Mouse (Mus musculus) gastrocnemius, postnatal 10 days (tissue): ENCODE data around the gene Zfp618. TPM values are rescaled to one million over a fixed set of nuclear protein-coding genes. Genes with fewer than 3 reads are reported as not detected.
A peak's percentile ranks its signal among the peaks of the same experiment; 100 is the strongest.

Experiments used
- DNase-seq: peaks from one replicate; pipeline ENCODE4 v3.0.0; 2021; ENCODE audit warnings: mixed read lengths
- total RNA-seq, 2 experiments: library from RNA; stranded (reverse); gene quantifications; 2 replicates each; pipeline ENCODE4 v1.2.3; 2021

Gene Zfp618
- total RNA-seq, 2 experiments from 2014 or later: 1.9 to 3.0 TPM

- DNase-seq: no peak
Measured at GRCm38 (mm10) chr4:63158192-63158591, 192.8 kb downstream of the Zfp618 start.

- peak; percentile 91 for DNase-seq
Measured at GRCm38 (mm10) chr4:63158961-63159592, 193.7 kb downstream of the Zfp618 start.

GRCm38 (mm10) chr4:63165636-63166035, 200.3 kb downstream of the Zfp618 start:
- DNase-seq: no peak

GRCm38 (mm10) chr4:63166323-63166722, 200.9 kb downstream of the Zfp618 start:
- no peak for DNase-seq

- no peak for DNase-seq
Measured at GRCm38 (mm10) chr4:63170061-63170460, 204.7 kb downstream of the Zfp618 start.

GRCm38 (mm10) chr4:63171122-63171521, 205.7 kb downstream of the Zfp618 start:
- no peak for DNase-seq

GRCm38 (mm10) chr4:63171969-63172685, 206.8 kb downstream of the Zfp618 start, which contains the start of gene Kif12:
Gene Kif12 (minus strand): TSS chr4:63172131.
- DNase-seq: no peak

GRCm38 (mm10) chr4:63181556-63181955, 216.2 kb downstream of the Zfp618 start:
- DNase-seq: peak; percentile 53

- no peak for DNase-seq
Measured at GRCm38 (mm10) chr4:63186281-63186870, 221.0 kb downstream of the Zfp618 start.

Other genes with a start within 250 kb of the Zfp618 start
- 1 to 10 TPM in 1 of 2 experiments, not detected in 1; 1.5 TPM for gene Ambp, start 189.2 kb downstream of the Zfp618 start, total RNA-seq
- not detected for gene Kif12, start 206.6 kb downstream of the Zfp618 start, total RNA-seq
- gene Col27a1, start 248.4 kb downstream of the Zfp618 start, total RNA-seq: 1 to 10 TPM; 3.8 to 6.6 TPM